Mouse (Mus musculus): Measurements from ENCODE around the gene Ston2.
"Not testable (repeated sequence)": the region's sequence is repeated elsewhere in the genome, so short reads cannot be mapped to it uniquely, and the experiment has no call there.

Ston2 gene

GRCm38 (mm10) chr12:91751893-91752597, 36.1 kb downstream of the Ston2 start:
- DNase-seq (ENCODE audit: low read depth, low spot score) = no peak

GRCm38 (mm10) chr12:91749543-91750184, 38.5 kb downstream of the Ston2 start:
- DNase-seq (ENCODE audit: low read depth, low spot score) = no peak

GRCm38 (mm10) chr12:91748241-91748865, 39.8 kb downstream of the Ston2 start:
- peak; percentile 69 for DNase-seq (ENCODE audit: low read depth, low spot score)

- DNase-seq (ENCODE audit: low read depth, low spot score) = not testable (repeated sequence)
Observed at GRCm38 (mm10) chr12:91746839-91747238, 41.3 kb downstream of the Ston2 start.

GRCm38 (mm10) chr12:91745758-91746290, 42.4 kb downstream of the Ston2 start:
- DNase-seq (ENCODE audit: low read depth, low spot score) = peak; percentile 62

- DNase-seq (ENCODE audit: low read depth, low spot score) = no peak
Observed at GRCm38 (mm10) chr12:91744091-91744490, 44.1 kb downstream of the Ston2 start.

GRCm38 (mm10) chr12:91742916-91743315, 45.3 kb downstream of the Ston2 start:
- DNase-seq (ENCODE audit: low read depth, low spot score) = no peak

- DNase-seq (ENCODE audit: low read depth, low spot score) = no peak
Observed at GRCm38 (mm10) chr12:91738381-91738780, 49.8 kb downstream of the Ston2 start.

GRCm38 (mm10) chr12:91736221-91736980, 51.8 kb downstream of the Ston2 start:
- no peak for DNase-seq (ENCODE audit: low read depth, low spot score)

- no peak for DNase-seq (ENCODE audit: low read depth, low spot score)
Observed at GRCm38 (mm10) chr12:91734246-91735027, 53.8 kb downstream of the Ston2 start.

- DNase-seq (ENCODE audit: low read depth, low spot score) = no peak
Observed at GRCm38 (mm10) chr12:91732729-91733448, 55.3 kb downstream of the Ston2 start.

GRCm38 (mm10) chr12:91726202-91726601, 62.0 kb downstream of the Ston2 start:
- DNase-seq (ENCODE audit: low read depth, low spot score) = no peak

GRCm38 (mm10) chr12:91723912-91724311, 64.3 kb downstream of the Ston2 start:
- no peak for DNase-seq (ENCODE audit: low read depth, low spot score)

- DNase-seq (ENCODE audit: low read depth, low spot score) = no peak
Observed at GRCm38 (mm10) chr12:91719134-91719533, 69.1 kb downstream of the Ston2 start.

GRCm38 (mm10) chr12:91715686-91716085, 72.5 kb downstream of the Ston2 start:
- DNase-seq (ENCODE audit: low read depth, low spot score) = no peak

- no peak for DNase-seq (ENCODE audit: low read depth, low spot score)
Observed at GRCm38 (mm10) chr12:91713358-91713757, 74.8 kb downstream of the Ston2 start.

GRCm38 (mm10) chr12:91711655-91712054, 76.5 kb downstream of the Ston2 start:
- DNase-seq (ENCODE audit: low read depth, low spot score) = no peak

GRCm38 (mm10) chr12:91710876-91711275, 77.3 kb downstream of the Ston2 start:
- DNase-seq (ENCODE audit: low read depth, low spot score) = peak; percentile 30

- no peak for DNase-seq (ENCODE audit: low read depth, low spot score)
Observed at GRCm38 (mm10) chr12:91709634-91710033, 78.6 kb downstream of the Ston2 start.

- DNase-seq (ENCODE audit: low read depth, low spot score) = no peak
Observed at GRCm38 (mm10) chr12:91709232-91709631, 79.0 kb downstream of the Ston2 start.

Data from 3T3-L1 (cell line).